Mouse (Mus musculus): ENCODE measurements at regions not wholly inside any gene's neighbourhood (a gene's known extent, or its start where the extent isn't known, plus 50 kb on each side); places are given as distances from the start of the nearest gene placed in this dataset.

- in situ Hi-C loops (cut with MboI; ENCODE audit: unreplicated experiment in 2 of 2), result loop anchor here in 1 of 2 experiments (25.0 kb wide), 1 partner anchor 508 kb away; no protein-coding TSS in a partner anchor
Measured at GRCm38 (mm10) chr7:111245488-111245887, 162.7 kb upstream of the Eif4g2 start.

- in situ Hi-C loops (cut with MboI; ENCODE audit: unreplicated experiment in 2 of 2), result loop anchor here in 1 of 2 experiments (25.0 kb wide), 1 partner anchor 508 kb away; no protein-coding TSS in a partner anchor
Measured at GRCm38 (mm10) chr7:111245067-111245466, 162.2 kb upstream of the Eif4g2 start.

- in situ Hi-C loops (cut with MboI; ENCODE audit: unreplicated experiment in 2 of 2), result loop anchor here (5.0 to 25.0 kb wide), 3 partner anchors 192 to 507 kb away; no protein-coding TSS in a partner anchor
Measured at GRCm38 (mm10) chr7:111243831-111244230, 161.0 kb upstream of the Eif4g2 start.

- in situ Hi-C loops (cut with MboI; ENCODE audit: unreplicated experiment in 2 of 2), result loop anchor here (5.0 to 25.0 kb wide), 3 partner anchors 190 to 505 kb away; no protein-coding TSS in a partner anchor
Measured at GRCm38 (mm10) chr7:111242646-111243045, 159.8 kb upstream of the Eif4g2 start.

- in situ Hi-C loops (cut with MboI; ENCODE audit: unreplicated experiment in 2 of 2), result loop anchor here (5.0 to 25.0 kb wide), 3 partner anchors 189 to 504 kb away; no protein-coding TSS in a partner anchor
Measured at GRCm38 (mm10) chr7:111241538-111241937, 158.7 kb upstream of the Eif4g2 start.

GRCm38 (mm10) chr7:111240234-111240826, 157.5 kb upstream of the Eif4g2 start:
- in situ Hi-C loops (cut with MboI; ENCODE audit: unreplicated experiment in 2 of 2), result loop anchor here (5.0 to 25.0 kb wide), 3 partner anchors 188 to 503 kb away; no protein-coding TSS in a partner anchor

- in situ Hi-C loops (cut with MboI; ENCODE audit: unreplicated experiment in 2 of 2), result loop anchor here in 1 of 2 experiments (25.0 kb wide), 1 partner anchor 501 kb away; no protein-coding TSS in a partner anchor
Measured at GRCm38 (mm10) chr7:111237819-111238218, 155.0 kb upstream of the Eif4g2 start.

GRCm38 (mm10) chr7:111230630-111231029, 147.8 kb upstream of the Eif4g2 start:
- in situ Hi-C loops (cut with MboI; ENCODE audit: unreplicated experiment in 2 of 2), result loop anchor here in 1 of 2 experiments (25.0 kb wide), 1 partner anchor 493 kb away; no protein-coding TSS in a partner anchor

- in situ Hi-C loops (cut with MboI; ENCODE audit: unreplicated experiment in 2 of 2), result loop anchor here in 1 of 2 experiments (25.0 kb wide), 1 partner anchor 490 kb away; no protein-coding TSS in a partner anchor
Measured at GRCm38 (mm10) chr7:111227082-111227481, 144.3 kb upstream of the Eif4g2 start.

GRCm38 (mm10) chr7:111226026-111226656, 143.3 kb upstream of the Eif4g2 start:
- in situ Hi-C loops (cut with MboI; ENCODE audit: unreplicated experiment in 2 of 2), result loop anchor here in 1 of 2 experiments (25.0 kb wide), 1 partner anchor 489 kb away; no protein-coding TSS in a partner anchor

- in situ Hi-C loops (cut with MboI; ENCODE audit: unreplicated experiment in 2 of 2), result no loop called here
Measured at GRCm38 (mm10) chr7:111215586-111215985, 132.8 kb upstream of the Eif4g2 start.

GRCm38 (mm10) chr7:111214226-111214906, 131.5 kb upstream of the Eif4g2 start:
- in situ Hi-C loops (cut with MboI; ENCODE audit: unreplicated experiment in 2 of 2), result no loop called here

- in situ Hi-C loops (cut with MboI; ENCODE audit: unreplicated experiment in 2 of 2), result no loop called here
Measured at GRCm38 (mm10) chr7:111212188-111212587, 129.4 kb upstream of the Eif4g2 start.

- in situ Hi-C loops (cut with MboI; ENCODE audit: unreplicated experiment in 2 of 2), result no loop called here
Measured at GRCm38 (mm10) chr7:111211641-111212040, 128.8 kb upstream of the Eif4g2 start.

GRCm38 (mm10) chr7:111210282-111210681, 127.5 kb upstream of the Eif4g2 start:
- in situ Hi-C loops (cut with MboI; ENCODE audit: unreplicated experiment in 2 of 2), result no loop called here

- in situ Hi-C loops (cut with MboI; ENCODE audit: unreplicated experiment in 2 of 2), result no loop called here
Measured at GRCm38 (mm10) chr7:111205876-111206275, 123.0 kb upstream of the Eif4g2 start.

- in situ Hi-C loops (cut with MboI; ENCODE audit: unreplicated experiment in 2 of 2), result loop anchor here (25.0 kb wide), 3 partner anchors 764 to 1939 kb away; no protein-coding TSS in a partner anchor
Measured at GRCm38 (mm10) chr7:111198608-111199355, 116.0 kb upstream of the Eif4g2 start.

GRCm38 (mm10) chr7:111191674-111192073, 108.8 kb upstream of the Eif4g2 start:
- in situ Hi-C loops (cut with MboI; ENCODE audit: unreplicated experiment in 2 of 2), result loop anchor here (25.0 kb wide), 3 partner anchors 771 to 1946 kb away; no protein-coding TSS in a partner anchor

- in situ Hi-C loops (cut with MboI; ENCODE audit: unreplicated experiment in 2 of 2), result loop anchor here (25.0 kb wide), 3 partner anchors 771 to 1946 kb away; no protein-coding TSS in a partner anchor
Measured at GRCm38 (mm10) chr7:111191216-111191615, 108.4 kb upstream of the Eif4g2 start.

GRCm38 (mm10) chr7:111189731-111190130, 106.9 kb upstream of the Eif4g2 start:
- in situ Hi-C loops (cut with MboI; ENCODE audit: unreplicated experiment in 2 of 2), result loop anchor here (10.0 to 25.0 kb wide), 6 partner anchors 773 to 1948 kb away; no protein-coding TSS in a partner anchor
